Mouse (Mus musculus): ENCODE measurements around the gene Prss34. TPM values are rescaled to one million over a fixed set of nuclear protein-coding genes. Genes with fewer than 3 reads are reported as not detected.
A peak's percentile ranks its signal among the peaks of the same experiment; 100 is the strongest.

Prss34 gene
- total RNA-seq (2014; rRNA removed) (not detected in 2 replicates), polyA plus RNA-seq (2015; fragmentation: Nextera tagmentation; extraction: Ambion mirVana) (not detected in 2 replicates)

DNA sequence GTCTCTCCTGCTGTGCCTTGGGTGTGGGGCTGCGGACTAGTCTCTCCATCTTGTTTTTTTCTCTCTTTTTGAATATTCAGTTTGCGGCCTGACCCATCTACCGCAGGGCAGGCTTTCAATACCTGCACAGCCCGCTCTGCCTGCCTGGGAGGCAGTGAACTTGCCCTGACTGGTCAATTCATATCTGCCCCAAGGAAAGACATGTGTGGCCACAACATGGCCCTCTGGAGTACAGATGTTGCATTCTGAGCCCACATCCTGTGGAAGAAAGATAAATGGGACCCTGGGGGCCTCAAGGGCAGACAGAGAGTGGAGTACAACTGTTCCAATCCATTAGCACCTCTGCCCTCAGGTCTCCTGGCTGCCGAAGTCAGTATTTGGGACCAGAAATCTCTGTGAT lies at the start of gene Prss34:
TSS of gene Prss34 (plus strand) at position 301 of the 400 bp plus-strand sequence.
- WGBS, result 86% methylated on average over 5 of the region's 5 CpGs
- no peaks in the 10 kb centered on the region for H3K4me1 ChIP-seq (ENCODE audit: insufficient read depth, low read length)

GRCm38 (mm10) chr17:25250181-25250835 lies 47.9 kb upstream of the Prss34 start:
- WGBS, result 81% methylated on average over 8 of the region's 8 CpGs
- no peak overlapping the region for H3K4me2 ChIP-seq (ENCODE audit: low read depth, low read length, poor library complexity, severe bottlenecking)
- TF ChIP-seq CTCF (IDR thresholded peaks at IDR 0.05), result no peak
- H3K27ac ChIP-seq (ENCODE audit: low read depth, low read length), result no peak overlapping the region
- no peaks in the 10 kb centered on the region for H3K9me3 ChIP-seq (ENCODE audit: low read length)
- H3K9ac ChIP-seq (replicated peaks; ENCODE audit: low read length, poor library complexity, severe bottlenecking), result no peak overlapping the region
- DNase-seq (ENCODE audit: low spot score) (peak; percentile 74), ATAC-seq (ENCODE audit: low FRiP score) (no peak)
- no peaks in the 10 kb centered on the region for H3K27me3 ChIP-seq (ENCODE audit: insufficient read depth, low read length)
- H3K4me3 ChIP-seq (ENCODE audit: low read depth, low read length), result no peak overlapping the region
- peaks cover 25% of the 10 kb centered on the region; the same call in 1 of the 2 replicates for H3K4me1 ChIP-seq (ENCODE audit: insufficient read depth, low read length)
- H3K36me3 ChIP-seq (ENCODE audit: insufficient read depth, low read length), result peaks cover 2% of the 10 kb centered on the region; the same call in 1 of the 2 replicates

More for the DNA sequence above, at the start of gene Prss34:
- Histone ChIP-seq H3K27me3 (ENCODE audit: insufficient read depth, low read length) (no peaks in the 10 kb centered on the region), H3K27ac (ENCODE audit: low read depth, low read length) (no peak within 1 kb of the TSS), H3K36me3 (ENCODE audit: insufficient read depth, low read length) (no peaks in the 10 kb centered on the region), H3K4me2 (ENCODE audit: low read depth, low read length, poor library complexity, severe bottlenecking) (no peak within 1 kb of the TSS), H3K4me3 (ENCODE audit: low read depth, low read length) (no peak within 1 kb of the TSS), H3K9ac (replicated peaks; ENCODE audit: low read length, poor library complexity, severe bottlenecking) (no peak within 1 kb of the TSS), H3K9me3 (ENCODE audit: low read length) (no peaks in the 10 kb centered on the region)
- ATAC-seq (ENCODE audit: low FRiP score) (no peak), DNase-seq (ENCODE audit: low spot score) (no peak)
- TF ChIP-seq CTCF (IDR thresholded peaks at IDR 0.05), result no peak

GRCm38 (mm10) chr17:25252643-25253042 lies 45.6 kb upstream of the Prss34 start:
- peak overlapping the region; percentile 26 for H3K4me2 ChIP-seq (ENCODE audit: low read depth, low read length, poor library complexity, severe bottlenecking)
- peaks cover 35% of the 10 kb centered on the region; the same call in 1 of the 2 replicates for H3K4me1 ChIP-seq (ENCODE audit: insufficient read depth, low read length)
- DNase-seq (ENCODE audit: low spot score), result peak; percentile 80
- H3K9ac ChIP-seq (replicated peaks; ENCODE audit: low read length, poor library complexity, severe bottlenecking), result no peak overlapping the region
- 7% methylated on average over 3 of the region's 3 CpGs for WGBS
- peak overlapping the region; percentile 79 for H3K27ac ChIP-seq (ENCODE audit: low read depth, low read length)
- no peak for TF ChIP-seq CTCF (IDR thresholded peaks at IDR 0.05)
- no peaks in the 10 kb centered on the region for H3K36me3 ChIP-seq (ENCODE audit: insufficient read depth, low read length)
- no peaks in the 10 kb centered on the region for H3K27me3 ChIP-seq (ENCODE audit: insufficient read depth, low read length)
- peak; percentile 65 for ATAC-seq (ENCODE audit: low FRiP score)
- no peaks in the 10 kb centered on the region for H3K9me3 ChIP-seq (ENCODE audit: low read length)
- no peak overlapping the region for H3K4me3 ChIP-seq (ENCODE audit: low read depth, low read length)

DNA sequence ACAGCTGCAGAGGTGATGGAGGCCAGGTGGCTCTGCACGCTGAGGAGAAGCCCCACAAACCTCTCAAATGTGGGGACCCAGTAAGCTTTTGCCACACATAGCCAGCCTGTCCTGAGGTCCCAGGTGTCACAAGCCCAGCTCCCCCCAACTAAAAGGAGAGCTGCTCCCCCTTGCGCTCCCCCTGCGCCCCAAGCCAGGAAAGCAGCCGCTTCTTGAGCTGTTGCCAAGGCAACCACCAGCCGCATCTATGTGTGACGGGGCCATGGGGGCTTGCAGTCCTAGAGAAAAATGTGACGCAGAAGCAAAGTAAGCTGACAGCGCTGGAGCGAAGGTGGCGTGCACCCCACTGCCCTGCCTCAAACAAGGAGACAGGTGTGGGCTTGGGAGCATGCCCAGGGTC lies 44.4 kb upstream of the Prss34 start:
- H3K4me2 ChIP-seq (ENCODE audit: low read depth, low read length, poor library complexity, severe bottlenecking), result peak overlapping the region; percentile 42
- peak overlapping the region; percentile 79 for H3K27ac ChIP-seq (ENCODE audit: low read depth, low read length)
- peak; percentile 78 for DNase-seq (ENCODE audit: low spot score)
- H3K4me3 ChIP-seq (ENCODE audit: low read depth, low read length), result no peak overlapping the region
- H3K4me1 ChIP-seq (ENCODE audit: insufficient read depth, low read length), result peaks cover 35% of the 10 kb centered on the region; the same call in 1 of the 2 replicates
- H3K9ac ChIP-seq (replicated peaks; ENCODE audit: low read length, poor library complexity, severe bottlenecking), result peak overlapping the region; percentile 24; the same call in 1 of the 2 replicates
- no peaks in the 10 kb centered on the region for H3K9me3 ChIP-seq (ENCODE audit: low read length)
- no peaks in the 10 kb centered on the region for H3K36me3 ChIP-seq (ENCODE audit: insufficient read depth, low read length)
- peak; percentile 18 for TF ChIP-seq CTCF (IDR thresholded peaks at IDR 0.05)
- 0 out of 2 replicates have a peak, but pooled peaks have one; percentile 17 for ATAC-seq (ENCODE audit: low FRiP score)
- H3K27me3 ChIP-seq (ENCODE audit: insufficient read depth, low read length), result no peaks in the 10 kb centered on the region
- 3% methylated on average over 10 of the region's 10 CpGs for WGBS

GRCm38 (mm10) chr17:25255110-25255509 lies 43.1 kb upstream of the Prss34 start:
- H3K4me3 ChIP-seq (ENCODE audit: low read depth, low read length), result no peak overlapping the region
- no peak for ATAC-seq (ENCODE audit: low FRiP score)
- no peaks in the 10 kb centered on the region for H3K9me3 ChIP-seq (ENCODE audit: low read length)
- no peak for TF ChIP-seq CTCF (IDR thresholded peaks at IDR 0.05)
- H3K27ac ChIP-seq (ENCODE audit: low read depth, low read length), result no peak overlapping the region
- no peak overlapping the region for H3K9ac ChIP-seq (replicated peaks; ENCODE audit: low read length, poor library complexity, severe bottlenecking)
- no peak for DNase-seq (ENCODE audit: low spot score)
- peaks cover 35% of the 10 kb centered on the region; the same call in 1 of the 2 replicates for H3K4me1 ChIP-seq (ENCODE audit: insufficient read depth, low read length)
- no peaks in the 10 kb centered on the region for H3K36me3 ChIP-seq (ENCODE audit: insufficient read depth, low read length)
- 81% methylated on average over 2 of the region's 2 CpGs for WGBS
- no peaks in the 10 kb centered on the region for H3K27me3 ChIP-seq (ENCODE audit: insufficient read depth, low read length)
- peak overlapping the region; percentile 57 for H3K4me2 ChIP-seq (ENCODE audit: low read depth, low read length, poor library complexity, severe bottlenecking)

- H3K9me3 ChIP-seq (ENCODE audit: low read length), result no peaks in the 10 kb centered on the region
- no peaks in the 10 kb centered on the region for H3K36me3 ChIP-seq (ENCODE audit: insufficient read depth, low read length)
- DNase-seq (ENCODE audit: low spot score) (no peak), ATAC-seq (ENCODE audit: low FRiP score) (peak; percentile 14; the same call in 1 of the 2 replicates)
- no peaks in the 10 kb centered on the region for H3K27me3 ChIP-seq (ENCODE audit: insufficient read depth, low read length)
- 5% methylated on average over 32 of the region's 35 CpGs for WGBS
- peaks cover 35% of the 10 kb centered on the region; the same call in 1 of the 2 replicates for H3K4me1 ChIP-seq (ENCODE audit: insufficient read depth, low read length)
- H3K4me3 ChIP-seq (ENCODE audit: low read depth, low read length), result peak within 1 kb of the TSS; percentile 25
- peak within 1 kb of the TSS; percentile 57 for H3K4me2 ChIP-seq (ENCODE audit: low read depth, low read length, poor library complexity, severe bottlenecking)
- peak within 1 kb of the TSS; percentile 48; the same call in 1 of the 2 replicates for H3K9ac ChIP-seq (replicated peaks; ENCODE audit: low read length, poor library complexity, severe bottlenecking)
- no peak for TF ChIP-seq CTCF (IDR thresholded peaks at IDR 0.05)
- H3K27ac ChIP-seq (ENCODE audit: low read depth, low read length), result no peak within 1 kb of the TSS
These were observed 41.9 kb upstream of the Prss34 start, which contains the start of gene Baiap3 for GRCm38 (mm10) chr17:25256140-25256754. TSS of gene Baiap3 (minus strand) at chr17:25256364.
